Mouse (Mus musculus) spleen, adult 12 weeks (tissue): ENCODE results near the gene Rnf39.

ENCODE experiments used
- DNase-seq: peaks from one replicate; pipeline ENCODE4 v3.0.0; 2022; ENCODE audit warnings: low spot score

Gene Rnf39

DNA sequence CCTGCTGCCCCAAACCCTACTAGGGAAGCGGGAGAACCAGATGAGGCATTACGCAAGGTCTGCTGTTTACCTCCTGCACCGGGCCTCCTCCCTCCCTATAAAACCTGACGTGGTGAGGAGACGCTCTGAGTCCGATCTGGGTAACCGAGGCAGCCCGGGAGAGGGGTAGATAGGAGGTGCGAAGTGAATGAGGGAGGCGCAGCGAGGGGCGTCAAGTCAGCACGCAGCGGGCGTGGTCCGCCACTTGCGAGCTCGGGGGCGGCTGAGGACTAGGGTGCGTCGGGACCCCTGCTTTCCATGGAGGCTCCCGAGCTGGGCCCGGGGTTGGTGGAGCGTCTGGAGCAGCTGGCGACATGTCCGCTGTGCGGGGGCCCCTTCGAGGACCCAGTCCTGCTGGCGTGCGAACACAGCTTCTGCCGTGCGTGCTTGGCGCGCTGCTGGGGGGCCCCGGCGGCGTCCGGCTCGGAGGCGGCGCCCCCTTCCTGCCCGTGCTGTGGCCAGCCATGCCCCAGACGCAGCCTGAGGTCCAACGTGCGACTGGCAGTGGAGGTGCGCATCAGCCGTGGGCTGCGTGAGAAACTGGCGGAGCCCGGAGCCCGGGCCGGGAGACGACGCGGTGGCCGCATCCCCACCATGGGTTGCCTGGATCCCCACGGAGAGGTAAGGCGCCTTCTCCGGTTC, at the start of gene Rnf39:
Rnf39 (plus strand) TSS at position 128 of the 681 bp plus-strand sequence.
- DNase-seq, result no peak

DNA sequence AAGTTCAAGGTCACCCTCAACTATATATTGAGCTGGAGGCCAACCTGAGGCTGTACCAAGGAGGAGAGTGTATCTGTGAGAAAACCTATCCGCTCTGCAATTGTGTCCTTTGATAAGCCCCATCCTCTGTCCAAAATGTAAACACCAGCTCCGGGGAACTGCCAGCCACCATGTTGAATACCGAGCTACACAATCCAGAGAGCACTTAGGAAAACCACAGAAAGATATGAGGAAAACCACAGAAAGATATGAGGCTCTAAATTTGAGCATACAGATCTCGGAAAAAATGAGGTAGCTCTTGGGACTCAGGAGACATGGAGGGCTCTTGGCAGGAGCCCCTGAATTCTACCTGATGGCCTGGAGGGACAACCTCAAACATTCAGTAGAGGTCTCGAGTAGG, 49.3 kb upstream of the Rnf39 start:
- no peak for DNase-seq

DNA sequence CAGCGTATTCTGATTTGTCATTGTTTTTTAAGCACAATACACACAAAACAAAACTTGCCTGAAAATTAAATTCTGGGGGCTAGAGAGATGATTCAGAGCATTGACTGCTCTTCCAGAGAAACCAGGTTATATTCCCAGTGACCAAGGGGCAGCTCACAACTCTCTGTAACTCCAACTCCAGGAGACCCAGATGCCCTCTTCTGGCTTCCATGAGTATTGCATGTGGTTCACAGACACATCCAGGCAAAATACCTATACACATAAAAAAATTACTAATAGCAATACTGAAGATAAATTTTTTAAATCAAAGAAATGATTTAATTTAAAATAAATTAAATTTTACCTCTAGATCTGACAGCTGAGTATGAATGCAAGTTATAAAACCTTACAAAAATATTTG, 46.1 kb upstream of the Rnf39 start:
- no peak for DNase-seq

DNA sequence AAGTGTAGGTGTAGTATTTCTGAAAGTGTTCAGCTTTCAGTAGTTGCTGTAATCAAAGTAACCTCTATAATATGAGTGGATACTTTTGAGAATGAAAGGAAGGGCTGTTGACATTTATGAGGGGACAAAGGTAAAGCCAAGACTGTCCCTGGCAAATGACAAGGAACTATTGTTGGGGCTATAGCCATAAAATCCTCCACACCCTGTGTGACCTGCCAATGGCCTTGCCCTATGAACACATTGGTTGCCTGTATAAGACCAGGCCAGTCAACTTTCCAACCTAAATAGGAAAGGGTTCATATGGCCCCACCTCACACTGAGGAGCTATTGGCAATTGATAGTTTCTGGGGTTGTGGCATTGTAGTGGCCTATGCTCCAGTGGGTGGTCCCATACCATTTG, 45.7 kb upstream of the Rnf39 start:
- DNase-seq, result no peak

DNA sequence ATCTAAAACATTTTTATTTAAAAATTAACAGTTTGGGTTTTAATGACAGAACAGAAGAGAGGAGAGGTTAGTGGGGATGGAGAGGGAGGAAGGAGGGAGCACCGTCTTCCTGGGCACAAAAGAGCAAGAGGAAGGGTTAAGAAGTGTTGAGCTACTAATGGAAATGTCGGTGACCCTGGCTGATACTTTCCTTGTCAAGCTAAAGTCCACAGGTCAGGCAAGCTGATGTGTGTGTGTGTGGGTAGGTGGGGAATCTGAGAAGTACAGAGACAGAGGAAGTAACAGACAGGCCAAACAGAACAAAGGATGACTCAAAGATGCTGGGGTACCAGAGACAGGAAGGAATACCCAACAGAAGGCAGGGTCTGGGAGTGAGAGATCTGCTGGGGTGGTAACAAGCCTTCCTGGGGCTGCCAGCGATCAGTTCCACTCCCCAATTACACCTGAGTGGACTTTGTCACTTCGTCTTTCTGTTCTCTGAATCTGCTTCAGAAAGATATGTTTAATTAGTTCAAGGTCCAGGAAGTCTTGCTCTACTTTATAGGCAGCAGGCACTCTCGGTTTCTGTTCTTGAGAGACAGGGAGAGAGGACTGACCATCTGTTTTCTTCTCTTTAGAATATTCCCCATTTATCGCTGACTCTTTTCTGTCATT, 45.0 kb upstream of the Rnf39 start, which contains the start of gene Trim31:
Trim31 (plus strand) TSS at position 567 of the 654 bp plus-strand sequence.
- DNase-seq, result no peak

DNA sequence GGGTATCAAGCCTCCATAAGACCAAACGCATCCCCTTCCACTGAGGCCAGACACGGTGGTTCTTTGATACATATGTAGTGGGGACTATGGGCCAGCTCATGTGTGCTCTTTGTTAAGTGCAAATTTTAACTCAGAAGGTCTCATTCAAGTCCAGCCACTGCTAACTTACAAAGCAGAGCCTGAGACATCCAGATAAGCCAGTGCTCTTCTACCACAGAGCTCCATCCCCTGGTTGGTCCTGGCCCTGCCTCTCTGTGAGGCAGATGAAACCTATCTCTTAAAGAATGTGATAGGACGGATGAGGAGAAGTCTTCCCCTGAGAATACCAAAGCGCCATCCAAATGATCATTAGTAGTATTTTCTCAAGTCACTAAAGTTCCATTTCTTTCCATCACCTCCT, 43.3 kb upstream of the Rnf39 start:
- no peak for DNase-seq

DNA sequence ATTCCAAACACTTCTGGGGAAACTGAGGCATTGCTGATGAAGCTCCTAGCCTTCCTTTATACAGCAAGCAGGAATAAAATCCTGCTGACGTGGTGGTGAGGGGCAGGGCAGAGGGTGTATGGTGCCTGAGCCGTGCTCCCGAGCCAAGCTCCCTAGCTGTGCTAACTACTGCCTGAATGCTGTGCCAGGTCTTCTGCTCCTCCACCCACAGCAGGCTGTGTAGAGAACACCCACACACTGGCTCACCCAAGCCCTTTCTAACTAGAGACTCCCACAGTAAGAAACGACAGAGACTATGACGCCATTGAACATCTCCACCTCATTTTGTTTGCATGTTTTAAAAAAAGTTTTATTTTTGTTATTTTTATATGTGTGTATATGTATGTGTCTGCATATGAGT, 42.7 kb upstream of the Rnf39 start:
- DNase-seq, result no peak

DNA sequence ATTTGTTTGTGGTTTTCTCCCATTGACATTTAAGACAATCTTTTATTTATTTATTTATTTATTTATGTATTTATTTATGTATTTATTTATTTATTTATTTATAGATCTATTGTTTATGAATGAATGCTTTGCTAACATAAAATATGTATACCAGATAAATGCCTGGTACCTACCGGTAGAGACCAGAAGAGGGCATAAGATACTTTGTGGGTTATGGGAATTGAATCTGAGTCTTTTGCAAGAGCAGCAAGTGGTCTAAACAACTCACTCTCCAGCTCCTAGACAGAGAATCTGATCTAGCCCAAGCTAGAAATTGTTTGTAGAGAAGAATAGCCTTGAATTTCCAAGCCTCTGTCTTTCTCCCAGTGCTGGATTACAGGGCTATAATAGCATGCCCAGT, 42.0 kb upstream of the Rnf39 start:
- no peak for DNase-seq

DNA sequence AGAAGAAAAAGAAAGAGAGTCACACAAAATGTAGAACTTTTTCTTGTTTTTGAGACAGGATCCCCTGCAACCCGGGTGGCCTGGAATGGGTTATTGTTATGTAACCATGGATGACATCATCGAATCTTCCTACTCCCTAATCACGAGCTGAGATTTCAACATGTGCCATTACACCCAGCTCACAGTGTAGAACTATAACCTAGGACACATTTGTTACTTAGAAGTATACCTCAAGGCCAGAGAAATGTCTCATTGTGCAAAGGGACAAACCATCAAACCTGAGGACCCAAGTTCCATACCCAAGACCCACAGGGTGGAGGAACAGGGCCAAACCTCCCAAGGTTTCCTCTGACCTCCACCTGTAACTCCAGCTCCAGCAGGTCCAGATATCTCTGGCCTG, 39.1 kb upstream of the Rnf39 start:
- no peak for DNase-seq

DNA sequence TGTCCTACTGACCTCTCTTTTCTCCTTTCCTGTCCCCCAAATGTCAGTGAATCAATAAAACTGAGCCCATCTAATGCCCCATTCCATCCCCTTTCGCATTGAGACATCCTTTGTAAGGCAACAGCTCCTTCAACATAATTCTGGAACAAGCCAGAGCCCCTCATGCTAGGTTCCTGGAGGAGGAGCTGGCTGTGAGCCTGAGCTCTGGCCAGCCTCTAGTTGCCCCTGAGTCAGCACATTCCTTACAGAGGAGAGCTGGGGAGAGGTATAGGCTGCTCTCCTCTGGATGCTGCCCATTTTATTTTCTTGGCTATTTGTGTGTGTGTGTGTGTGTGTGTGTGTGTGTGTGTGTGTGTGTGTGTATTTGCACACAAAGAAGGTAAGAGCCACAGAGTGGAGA, 34.5 kb upstream of the Rnf39 start:
- DNase-seq, result no peak

DNA sequence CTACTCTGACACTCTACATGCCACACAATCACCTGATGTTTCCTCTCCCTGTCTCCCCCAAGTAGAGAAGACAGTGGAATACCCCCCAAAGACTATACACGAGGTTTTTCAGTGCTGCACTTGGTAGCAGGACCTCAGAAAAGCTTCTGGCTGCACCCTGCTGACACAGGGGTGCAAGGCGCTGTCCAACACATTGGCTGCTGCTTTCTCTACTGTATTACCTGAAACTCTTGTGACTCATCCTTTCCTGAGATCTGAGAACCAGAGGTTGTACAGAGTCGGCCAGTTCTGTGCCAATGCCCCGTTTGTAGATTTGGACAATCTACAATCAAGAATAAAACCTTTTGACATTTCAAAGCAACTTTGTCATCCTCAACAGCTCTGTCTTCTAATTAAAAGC, 32.9 kb upstream of the Rnf39 start:
- DNase-seq, result no peak

DNA sequence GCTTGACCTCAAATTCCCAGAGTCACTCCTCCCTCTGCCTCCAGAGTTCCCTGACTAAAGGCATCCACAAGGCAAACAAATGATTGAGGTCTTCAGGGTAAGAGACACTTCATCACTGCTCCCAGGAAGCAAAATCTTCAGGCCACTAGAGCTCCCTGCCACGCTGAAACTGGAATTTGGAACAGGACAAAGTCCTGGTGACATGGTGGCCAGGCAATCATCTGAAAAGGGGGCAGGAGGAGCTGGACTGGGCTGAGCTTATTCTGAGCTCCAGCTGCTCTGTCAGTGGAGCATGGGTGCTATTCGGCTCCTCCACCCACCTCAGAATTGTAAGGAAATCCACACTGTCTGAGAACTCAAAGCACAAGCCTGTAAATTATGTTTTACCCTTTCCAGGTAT, 30.7 kb upstream of the Rnf39 start:
- no peak for DNase-seq

DNA sequence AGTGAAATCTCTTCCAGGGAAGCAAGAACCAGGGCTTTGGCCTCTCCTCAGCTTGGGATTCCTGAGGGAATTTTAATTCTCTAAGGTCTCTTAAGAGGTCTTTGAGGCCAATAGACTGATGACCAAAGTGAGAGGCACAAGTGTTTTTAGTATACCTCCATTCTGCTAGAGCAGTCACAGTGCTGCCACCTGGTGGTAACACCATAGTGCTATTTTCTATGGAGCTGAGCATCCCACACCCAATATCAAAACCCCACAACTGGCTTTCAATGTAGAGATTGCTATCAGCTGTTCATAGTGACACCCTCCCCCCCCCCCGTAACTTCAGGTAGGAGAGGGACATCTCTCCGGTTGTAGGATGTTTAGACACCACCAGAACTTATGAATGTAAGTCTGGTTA, 28.6 kb upstream of the Rnf39 start:
- DNase-seq, result peak; percentile 45

DNA sequence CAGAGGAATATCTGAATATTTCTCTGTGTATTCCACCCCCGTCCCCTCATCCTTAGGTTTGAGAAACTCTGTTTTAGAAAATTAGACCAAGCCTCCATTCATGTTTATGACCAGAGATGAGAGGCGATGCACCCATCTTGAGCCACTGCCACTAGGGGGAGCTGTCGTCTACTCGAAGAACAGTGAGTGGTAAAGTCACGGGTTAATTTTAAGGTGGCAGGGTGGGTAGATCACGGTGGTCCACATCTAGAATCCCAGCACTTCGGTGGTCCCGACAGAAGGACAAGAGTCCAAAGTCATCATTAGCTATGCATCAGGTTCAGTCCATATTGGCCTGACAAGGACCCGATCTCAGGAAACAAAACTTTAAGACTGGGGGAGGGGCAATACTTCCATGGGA, 27.6 kb upstream of the Rnf39 start:
- DNase-seq, result peak; percentile 6

DNA sequence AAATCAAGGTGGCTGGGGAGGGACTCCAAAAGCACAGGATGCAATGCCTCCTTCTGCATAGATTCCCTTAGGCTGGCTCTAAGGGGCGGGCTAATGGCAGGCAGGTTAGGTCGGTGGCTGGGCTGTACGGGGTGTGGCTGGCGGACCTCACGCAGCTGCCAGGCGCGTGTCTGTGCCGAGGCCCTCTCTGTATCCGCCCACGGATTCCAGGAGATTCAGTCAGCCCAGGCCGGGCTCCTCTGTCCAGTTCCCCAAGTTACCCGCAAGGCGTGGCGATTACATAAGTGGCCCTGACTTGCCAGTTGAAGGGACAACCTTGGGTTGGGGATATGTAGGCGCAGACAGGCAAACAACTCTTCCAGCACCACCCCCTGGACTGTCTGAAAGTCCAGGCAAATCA, 22.5 kb upstream of the Rnf39 start:
- no peak for DNase-seq

DNA sequence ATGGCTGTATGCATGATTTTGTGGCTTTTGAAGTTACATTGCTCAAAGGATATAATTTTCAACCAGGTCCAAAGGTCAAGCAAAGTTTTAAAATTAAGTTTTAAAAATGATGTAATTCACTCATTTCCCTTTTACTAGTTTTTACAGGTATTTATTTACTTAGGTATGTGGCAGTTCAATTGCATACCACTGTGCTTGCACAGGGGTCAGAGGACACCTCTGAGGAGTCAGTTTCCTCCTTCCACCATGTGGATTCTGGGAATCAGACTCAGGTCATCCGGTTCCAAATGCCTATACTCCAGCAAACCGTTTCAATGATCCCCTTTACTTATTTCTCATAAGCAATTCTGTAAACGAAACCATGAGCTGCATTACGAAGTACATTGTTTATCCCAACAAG, 20.0 kb upstream of the Rnf39 start:
- DNase-seq, result no peak

DNA sequence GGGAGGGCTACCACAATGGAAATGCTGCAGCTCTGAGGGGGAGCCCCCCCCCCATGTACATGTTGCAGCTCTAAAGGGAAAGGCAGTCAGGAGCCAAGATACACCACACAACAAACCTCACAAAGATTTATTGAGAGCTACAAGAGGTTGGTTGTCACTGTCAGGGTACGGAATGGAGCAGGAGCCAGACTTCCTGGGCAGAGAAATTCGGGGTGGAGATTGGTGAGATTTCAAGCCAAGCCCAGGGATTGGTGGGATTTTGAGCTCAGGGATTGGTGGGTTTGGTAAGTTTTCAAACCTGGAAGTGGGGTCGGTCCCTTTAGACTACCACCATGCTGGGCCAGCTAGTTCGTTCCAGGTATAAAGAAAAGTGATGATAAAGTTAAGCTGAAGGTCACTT, 19.2 kb upstream of the Rnf39 start:
- no peak for DNase-seq

DNA sequence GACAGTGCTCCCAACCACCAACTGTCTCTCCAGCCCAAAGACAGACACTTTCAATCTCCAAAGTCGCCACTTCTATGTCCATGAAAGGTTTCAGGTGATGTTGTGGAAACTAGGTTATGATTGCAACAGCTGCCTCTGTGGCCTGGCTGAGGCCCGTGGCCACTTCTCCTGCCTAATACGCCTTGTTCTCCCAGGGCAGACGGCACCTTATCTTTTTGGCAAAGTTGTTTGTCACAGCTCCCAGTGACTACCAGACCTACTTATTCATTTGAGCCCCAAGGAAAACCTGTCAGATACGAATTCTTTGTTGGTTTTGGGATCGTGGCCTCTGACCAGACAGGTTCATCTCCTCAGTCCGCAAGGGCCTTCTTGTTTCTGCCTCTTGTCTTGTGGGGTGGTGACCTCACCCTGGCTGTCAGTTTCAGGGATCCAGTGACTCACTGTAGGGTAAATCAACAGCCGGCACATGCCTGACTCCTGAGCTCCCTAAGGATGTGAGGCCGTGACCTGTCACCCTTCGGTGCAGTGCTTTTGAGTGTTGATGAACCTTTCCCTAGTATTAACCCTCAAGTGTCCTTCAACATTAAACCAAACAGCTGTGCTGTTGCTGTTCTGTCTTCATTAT, 15.1 kb upstream of the Rnf39 start:
- no peak for DNase-seq

DNA sequence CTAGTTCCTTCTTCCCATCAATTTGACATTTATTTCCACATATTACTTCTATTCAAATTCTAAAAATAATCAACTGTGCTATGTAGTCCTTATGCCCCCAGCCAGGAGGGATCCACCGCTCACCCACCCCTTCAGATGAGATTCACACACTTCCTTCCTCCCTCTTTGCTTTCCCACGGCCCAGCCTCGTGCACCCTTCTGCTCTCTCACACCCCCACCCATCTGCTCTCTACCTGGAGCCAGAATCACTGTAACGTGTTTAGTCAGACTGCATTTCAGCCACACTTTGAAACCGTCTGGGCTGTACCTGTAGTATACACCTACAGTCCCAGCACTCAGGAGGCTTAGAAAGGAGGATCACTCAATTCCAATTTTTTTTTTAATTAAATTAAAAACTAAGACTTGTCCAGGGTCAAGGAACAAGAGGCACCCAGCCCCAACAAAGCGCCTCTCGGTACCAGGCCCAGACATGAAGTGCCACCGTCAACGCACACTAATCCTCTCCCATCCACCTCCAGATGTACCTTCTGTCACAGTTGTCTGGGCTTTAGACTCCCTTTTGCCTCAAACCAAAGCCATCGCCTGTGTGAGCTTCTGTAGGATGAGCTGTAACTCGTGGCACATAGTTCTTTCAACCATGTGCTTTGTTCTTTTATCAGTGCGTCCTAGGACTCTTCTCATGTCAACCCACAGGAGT, 13.3 kb upstream of the Rnf39 start:
- no peak for DNase-seq

DNA sequence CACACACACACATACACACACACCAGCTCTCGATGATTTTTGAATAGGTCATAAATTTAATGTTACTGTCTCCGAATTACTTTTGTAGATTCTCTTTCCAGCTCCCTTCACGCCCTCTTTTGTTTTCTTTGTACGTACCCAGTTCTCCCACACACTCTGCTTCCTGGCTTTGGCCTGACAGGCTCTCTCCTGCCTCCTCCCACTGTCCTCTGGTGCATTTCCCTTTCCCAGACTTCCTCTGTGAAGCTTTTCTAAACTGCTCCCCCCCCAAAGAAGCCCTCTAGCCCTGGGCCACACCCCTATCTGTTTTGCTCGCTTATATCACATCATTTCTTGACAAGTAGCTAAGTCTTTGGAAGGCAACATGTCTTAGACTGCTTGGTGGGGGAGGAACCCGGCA, 12.5 kb upstream of the Rnf39 start:
- DNase-seq, result no peak

DNA sequence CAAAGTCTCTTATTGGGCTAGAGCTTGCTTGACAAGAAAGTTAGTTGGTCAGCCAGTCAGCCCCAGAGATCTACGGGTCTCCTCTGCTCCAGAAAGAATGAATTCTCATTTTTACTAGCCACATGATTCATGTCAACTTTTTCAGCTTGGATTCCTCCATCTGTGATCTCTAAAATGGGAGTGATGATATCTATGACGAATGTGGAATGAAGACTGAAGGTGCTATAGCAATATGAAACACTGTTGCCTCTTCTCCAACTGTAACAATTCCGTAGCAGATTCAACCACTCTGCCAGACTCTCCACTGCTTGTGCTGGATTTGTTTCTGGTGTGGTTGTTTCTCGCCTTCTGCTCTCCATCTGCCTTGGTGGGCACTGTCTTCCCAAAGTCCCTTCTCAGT, 11.6 kb upstream of the Rnf39 start:
- DNase-seq, result no peak

DNA sequence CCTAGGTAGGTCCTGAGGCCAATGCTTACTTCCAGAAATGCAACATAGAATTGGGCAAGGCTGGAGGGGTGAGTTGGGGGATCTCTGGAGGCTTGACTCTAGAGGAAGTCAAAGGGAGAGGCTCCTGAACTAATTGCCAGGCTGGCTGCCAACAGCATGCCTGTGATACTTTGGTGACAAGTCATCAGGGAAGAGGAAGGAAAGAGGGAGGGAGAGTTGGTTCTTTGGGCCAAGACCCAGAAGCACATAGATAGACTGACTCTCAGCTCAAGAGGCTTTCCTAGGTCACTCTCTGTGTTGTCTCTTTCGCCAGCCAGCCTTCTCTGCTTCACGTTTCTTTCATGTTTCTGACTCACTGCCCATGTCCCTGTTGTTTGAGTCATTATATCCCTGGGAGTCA, 10.9 kb upstream of the Rnf39 start:
- DNase-seq, result no peak

DNA sequence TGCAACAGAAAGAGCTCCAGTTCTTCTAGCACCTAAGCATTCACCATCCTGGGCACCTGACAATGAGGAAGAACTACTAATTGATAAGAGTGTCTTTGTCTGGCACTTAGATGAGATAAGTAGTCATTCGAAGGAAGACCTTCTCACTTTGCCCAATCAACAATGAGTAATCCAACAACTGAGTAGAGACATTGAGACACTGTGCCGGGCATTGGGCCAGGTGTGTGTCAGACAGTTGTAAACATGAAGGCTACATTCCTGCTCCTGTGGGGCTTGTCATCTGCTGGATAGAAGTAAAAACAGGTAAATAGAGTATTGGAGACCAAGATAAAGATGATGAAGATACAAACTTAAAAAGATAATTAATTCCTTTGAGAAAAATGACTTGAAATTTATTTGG, 4.7 kb upstream of the Rnf39 start:
- no peak for DNase-seq
